Mouse (Mus musculus) testis, adult 2 months (tissue): ENCODE results near the gene Fblim1. TPM values are rescaled to one million over a fixed set of nuclear protein-coding genes. Genes with fewer than 3 reads are reported as not detected.

Experiments
- H3K27ac ChIP-seq: fragments of 200-500 bp; 2 replicates; pipeline ENCODE4 v1.5.1; 2012; ENCODE audit warnings: low read depth, low read length; ENCODE audit not compliant: control insufficient read depth, insufficient read depth
- H3K27me3 ChIP-seq: fragments of 200-500 bp; 2 replicates; pipeline ENCODE4 v1.6.1; 2012; ENCODE audit warnings: mild to moderate bottlenecking, low read length, moderate library complexity; ENCODE audit not compliant: control insufficient read depth, insufficient read depth
- H3K36me3 ChIP-seq: fragments of 200-500 bp; 2 replicates; pipeline ENCODE4 v1.6.1; 2012; ENCODE audit warnings: mild to moderate bottlenecking, low read length; ENCODE audit not compliant: control insufficient read depth, insufficient read depth
- H3K4me1 ChIP-seq: fragments of 200-500 bp; 2 replicates; pipeline ENCODE4 v1.6.1; 2012; ENCODE audit warnings: low read length; ENCODE audit not compliant: control insufficient read depth, insufficient read depth
- H3K4me3 ChIP-seq: fragments of 200-500 bp; 2 replicates; pipeline ENCODE4 v1.5.1; 2012; ENCODE audit warnings: low read depth, mild to moderate bottlenecking, low read length, moderate library complexity, mixed read lengths; ENCODE audit not compliant: control insufficient read depth
- CTCF ChIP-seq: fragments of 200-500 bp; IDR thresholded peaks from 2 replicates; pipeline ENCODE4 v1.5.1; 2012; ENCODE audit warnings: low read depth, mild to moderate bottlenecking, inconsistent platforms, low read length, moderate library complexity; ENCODE audit not compliant: control insufficient read depth, insufficient read depth, insufficient replicate concordance
- POLR2A ChIP-seq: fragments of 200-500 bp; IDR thresholded peaks from 2 replicates; pipeline ENCODE4 v1.6.1; 2012; ENCODE audit warnings: low read depth, mild to moderate bottlenecking, inconsistent platforms, low read length, moderate library complexity; ENCODE audit not compliant: control insufficient read depth
- polyA plus RNA-seq: library from polyadenylated mRNA; depleted of rRNA; stranded (reverse); fragments of >200 nt; gene quantifications from 2 replicates; pipeline ENCODE4 v1.2.3, GENCODE M21; 2012

Gene Fblim1
- polyA plus RNA-seq, 1 experiment: 3.1 TPM

DNA sequence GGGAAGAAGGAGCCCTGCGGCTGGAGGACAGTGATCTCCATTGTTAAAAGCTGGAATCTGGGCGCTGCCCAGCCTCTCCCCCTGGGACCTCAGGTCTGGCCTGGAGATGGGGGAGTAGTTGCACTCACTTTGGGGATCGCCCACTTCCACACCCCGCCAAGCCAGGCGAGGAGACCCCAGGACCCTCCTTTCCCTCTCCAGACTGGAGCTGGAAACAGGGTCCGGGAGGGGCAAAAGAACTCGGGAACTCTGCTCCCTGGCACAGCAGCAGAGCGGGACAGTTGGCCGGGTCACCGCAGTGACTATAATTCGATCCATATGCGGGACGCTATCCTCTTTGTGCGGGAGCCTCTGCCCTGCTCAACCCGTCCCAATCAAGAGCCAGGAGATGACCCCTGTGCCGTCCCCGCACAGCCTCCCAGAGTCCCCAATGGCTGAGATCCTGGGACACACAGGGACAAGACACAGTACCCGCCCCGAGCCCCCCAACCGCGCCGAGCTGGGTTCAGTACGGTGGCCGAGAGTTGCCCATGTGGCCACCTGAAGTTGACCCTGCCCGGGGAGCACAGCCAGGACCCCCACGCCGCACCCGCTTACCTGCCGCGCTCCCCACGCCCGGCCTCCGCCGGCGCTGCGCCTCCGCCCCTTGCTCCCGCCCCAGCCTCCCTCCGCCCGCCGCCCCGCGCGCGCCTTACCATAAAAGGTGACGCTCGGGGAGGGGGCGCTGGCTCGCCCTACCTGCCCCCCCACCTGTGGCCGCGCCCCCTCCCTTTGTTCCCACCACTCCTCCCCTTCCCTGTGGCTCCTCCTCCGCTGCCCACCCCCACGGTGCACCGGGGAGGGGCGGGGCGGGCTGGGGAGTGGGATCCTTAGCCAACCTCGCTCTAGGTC is 6.4 kb downstream of the Fblim1 start:
- peak overlapping the region; percentile 56 for H3K4me3 ChIP-seq
- peak overlapping the region; percentile 10; the same call in 1 of the 2 replicates for H3K27ac ChIP-seq
- H3K36me3 ChIP-seq: no peaks in the 10 kb centered on the region
- peaks cover 4% of the 10 kb centered on the region for H3K27me3 ChIP-seq
- TF ChIP-seq CTCF: no peak
- TF ChIP-seq POLR2A: no peak
- peaks cover 13% of the 10 kb centered on the region for H3K4me1 ChIP-seq

DNA sequence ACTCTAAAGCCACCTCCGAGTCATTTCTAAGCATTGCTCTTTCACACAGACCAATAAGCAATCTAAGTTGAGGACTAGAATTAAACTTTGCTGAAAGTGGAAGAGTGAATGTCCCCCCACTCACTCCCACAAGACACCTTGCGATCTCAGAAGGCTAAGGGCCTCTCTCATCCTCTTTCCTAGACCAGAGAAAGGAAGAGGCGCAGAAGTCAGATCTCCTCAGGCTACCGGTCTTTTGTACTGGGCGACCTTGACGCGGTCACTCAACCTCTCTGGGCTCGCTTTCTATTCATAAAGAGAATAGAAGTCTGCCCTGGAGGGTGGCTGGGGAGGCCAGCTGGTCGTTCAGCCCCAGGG is 7.0 kb downstream of the Fblim1 start:
- TF ChIP-seq CTCF (no peak), POLR2A (no peak)
- H3K27ac ChIP-seq: peak overlapping the region; percentile 10
- peaks cover 4% of the 10 kb centered on the region for H3K27me3 ChIP-seq
- peaks cover 10% of the 10 kb centered on the region for H3K4me1 ChIP-seq
- H3K4me3 ChIP-seq: peak overlapping the region; percentile 23
- no peaks in the 10 kb centered on the region for H3K36me3 ChIP-seq

- Histone ChIP-seq H3K4me3 (no peak overlapping the region; the same call in 1 of the 2 replicates), H3K27me3 (peaks cover 4% of the 10 kb centered on the region), H3K4me1 (peaks cover 10% of the 10 kb centered on the region), H3K36me3 (no peaks in the 10 kb centered on the region), H3K27ac (peak overlapping the region; percentile 10; the same call in 1 of the 2 replicates)
- TF ChIP-seq CTCF (no peak), POLR2A (no peak)
Observed at GRCm38 (mm10) chr4:141598199-141598893, 7.5 kb downstream of the Fblim1 start.

DNA sequence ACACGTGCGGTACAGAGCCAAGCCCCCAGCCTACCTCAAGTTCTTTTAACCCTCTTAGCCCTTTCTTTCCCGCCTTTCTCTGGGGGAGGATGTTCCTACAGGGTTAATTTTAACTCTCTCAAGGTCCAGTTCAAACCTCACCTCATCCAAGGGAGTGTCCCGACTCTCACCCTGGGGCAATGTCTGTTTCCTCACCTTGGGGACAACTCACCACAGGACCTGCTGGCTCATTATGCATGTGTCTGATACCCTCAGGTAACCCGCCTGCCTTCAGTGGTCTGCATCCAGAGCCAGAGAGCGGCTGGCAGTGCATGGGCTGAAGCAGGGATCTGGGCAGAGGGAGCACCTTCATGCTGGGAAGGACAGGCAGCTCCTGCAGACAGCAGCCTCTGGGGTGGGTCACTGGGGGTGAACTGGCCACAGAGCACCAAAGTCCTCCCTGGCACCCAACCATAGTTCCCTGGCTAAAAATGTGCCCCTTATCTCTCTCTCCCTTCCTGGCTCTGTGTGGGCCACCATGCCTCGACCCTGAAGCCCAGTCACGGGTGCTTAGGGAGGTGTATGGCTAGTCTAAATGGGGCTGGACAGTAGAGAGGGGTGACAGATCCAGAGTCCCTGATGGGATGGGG is 9.1 kb downstream of the Fblim1 start:
- Histone ChIP-seq H3K27me3 (peaks cover 4% of the 10 kb centered on the region), H3K4me1 (peaks cover 10% of the 10 kb centered on the region), H3K4me3 (no peak overlapping the region), H3K27ac (no peak overlapping the region), H3K36me3 (no peaks in the 10 kb centered on the region)
- no peak for TF ChIP-seq POLR2A

GRCm38 (mm10) chr4:141595605-141596268 is 10.2 kb downstream of the Fblim1 start:
- H3K4me3 ChIP-seq: no peak overlapping the region
- no peak for TF ChIP-seq POLR2A
- no peak for TF ChIP-seq CTCF
- H3K36me3 ChIP-seq: no peaks in the 10 kb centered on the region

DNA sequence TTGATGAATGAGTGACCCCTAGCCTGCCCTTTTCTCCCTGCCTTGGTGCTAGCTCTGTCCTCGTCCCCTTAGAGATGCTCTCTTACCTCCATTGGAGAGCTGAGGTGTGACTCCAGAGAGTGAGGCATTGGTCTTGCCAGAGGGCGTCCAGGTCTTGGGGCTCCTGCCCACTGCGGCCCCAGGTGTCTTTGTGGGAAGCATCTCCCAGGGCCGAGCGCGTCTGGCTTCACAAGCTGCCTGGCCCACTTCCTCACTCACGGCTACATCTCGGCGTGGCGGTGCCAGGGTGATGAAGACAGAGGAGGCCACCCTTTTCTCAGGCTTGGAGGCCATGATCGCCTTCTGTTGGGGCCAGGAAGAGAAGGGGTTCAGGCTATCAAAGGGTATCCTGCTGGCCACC is 10.8 kb downstream of the Fblim1 start:
- Histone ChIP-seq H3K36me3 (no peaks in the 10 kb centered on the region), H3K27me3 (peaks cover 4% of the 10 kb centered on the region), H3K27ac (no peak overlapping the region), H3K4me3 (no peak overlapping the region), H3K4me1 (peaks cover 10% of the 10 kb centered on the region)
- TF ChIP-seq CTCF (no peak), POLR2A (no peak)

More at GRCm38 (mm10) chr4:141595605-141596268, 10.2 kb downstream of the Fblim1 start:
- no peak overlapping the region for H3K27ac ChIP-seq
- peaks cover 4% of the 10 kb centered on the region for H3K27me3 ChIP-seq
- peaks cover 10% of the 10 kb centered on the region for H3K4me1 ChIP-seq
